Mouse (Mus musculus) hindbrain, embryonic 12.5 days (tissue): ENCODE data around the gene Wbp11. TPM values are rescaled to one million over a fixed set of nuclear protein-coding genes. Genes with fewer than 3 reads are reported as not detected.

ENCODE experiments used
- ATAC-seq: fragments of 200-750 bp; cut with Nextera tagmentation; 2 replicates; pipeline ENCODE4 v1.8.0; 2017; ENCODE audit warnings: moderate TSS enrichment; ENCODE audit not compliant: low FRiP score
- H3K27ac ChIP-seq: fragments of 300-500 bp; sonication (generic); 2 replicates; pipeline ENCODE4 v1.5.1; 2016; ENCODE audit warnings: mild to moderate bottlenecking
- H3K27me3 ChIP-seq: fragments of 300-500 bp; sonication (generic); 2 replicates; pipeline ENCODE4 v1.6.1; 2016; ENCODE audit warnings: mild to moderate bottlenecking
- H3K36me3 ChIP-seq: fragments of 300-500 bp; sonication (generic); 2 replicates; pipeline ENCODE4 v1.6.1; 2016; ENCODE audit warnings: mild to moderate bottlenecking
- H3K4me1 ChIP-seq: fragments of 300-500 bp; sonication (generic); 2 replicates; pipeline ENCODE4 v1.6.1; 2016
- H3K4me2 ChIP-seq: fragments of 300-500 bp; sonication (generic); replicated peaks from 2 replicates; pipeline ENCODE4 v1.6.1; 2016; ENCODE audit warnings: mild to moderate bottlenecking
- H3K4me3 ChIP-seq: fragments of 300-500 bp; sonication (generic); 2 replicates; pipeline ENCODE4 v1.5.1; 2016; ENCODE audit warnings: mild to moderate bottlenecking
- H3K9ac ChIP-seq: fragments of 300-500 bp; sonication (generic); 2 replicates; pipeline ENCODE4 v1.6.1; 2016; ENCODE audit warnings: mild to moderate bottlenecking, moderate library complexity
- H3K9me3 ChIP-seq: fragments of 300-500 bp; sonication (generic); replicated peaks from 2 replicates; pipeline ENCODE4 v1.6.1; 2016; ENCODE audit warnings: mild to moderate bottlenecking
- WGBS: fragments of 180-500 bp; shearing (Covaris S2); methylation state at CpG from one replicate; pipeline ENCODE4 v1.1.7; 2016; 5-methylcytosine and 5-hydroxymethylcytosine counted together
- polyA plus RNA-seq: library from polyadenylated mRNA; unstranded; fragments of >200 nt; fragmentation: Nextera tagmentation; extraction: Ambion mirVana; gene quantifications from 2 replicates; pipeline ENCODE4 v1.2.1, GENCODE M21; 2016

Wbp11 gene
- polyA plus RNA-seq, 1 experiment from 2014 or later: 112 TPM

DNA sequence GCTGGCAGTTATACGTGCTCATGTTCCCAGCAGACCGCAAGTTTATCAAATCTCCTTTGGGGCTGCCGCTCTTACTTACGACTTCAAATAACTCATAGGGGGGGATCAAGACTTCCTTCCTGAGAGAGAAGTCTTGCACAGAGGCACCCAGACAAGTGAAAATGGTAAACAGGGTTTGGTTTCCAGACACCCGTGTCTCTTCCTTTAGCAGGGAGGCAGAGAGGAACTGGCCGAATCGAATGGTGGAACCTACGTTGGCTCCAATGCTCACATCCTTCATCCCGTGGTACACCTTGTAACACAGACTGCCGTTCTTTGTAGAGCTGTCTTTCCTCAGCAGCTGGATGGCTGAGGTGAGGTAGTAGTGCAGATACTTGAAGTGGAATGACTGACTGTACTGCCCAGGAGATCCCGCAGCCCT is 26.3 kb upstream of the Wbp11 start:
- no peak overlapping the region for H3K27ac ChIP-seq
- peaks cover 5% of the 10 kb centered on the region; the same call in 1 of the 2 replicates for H3K4me1 ChIP-seq
- WGBS: 91% methylated on average over 11 of the region's 11 CpGs
- no peak overlapping the region for H3K4me3 ChIP-seq
- H3K27me3 ChIP-seq: no peaks in the 10 kb centered on the region
- H3K4me2 ChIP-seq: no peak overlapping the region
- no peak overlapping the region for H3K9ac ChIP-seq
- ATAC-seq: no peak
- H3K9me3 ChIP-seq: no peaks in the 10 kb centered on the region
- no peaks in the 10 kb centered on the region for H3K36me3 ChIP-seq

DNA sequence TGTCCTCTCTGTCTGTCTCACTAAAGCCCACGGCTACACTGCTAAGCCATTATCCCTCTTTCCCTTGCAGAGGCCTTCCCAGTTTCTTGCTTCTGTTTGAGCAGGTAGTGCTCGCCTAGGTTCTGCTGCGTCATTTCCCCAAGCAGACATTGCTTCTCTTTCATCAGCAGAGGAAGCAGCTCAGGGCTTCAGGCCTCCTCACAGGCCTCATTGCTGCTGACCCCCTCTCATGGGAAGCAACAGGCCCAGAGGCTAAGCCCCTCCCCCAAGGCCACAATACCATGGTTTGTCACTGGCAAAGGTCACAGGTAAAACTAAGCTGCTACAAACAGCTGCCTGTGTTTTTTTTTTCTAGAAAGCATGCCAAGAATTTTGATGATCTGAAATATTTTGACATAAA is 24.7 kb upstream of the Wbp11 start:
- Histone ChIP-seq H3K4me2 (no peak overlapping the region), H3K27me3 (no peaks in the 10 kb centered on the region), H3K9me3 (no peaks in the 10 kb centered on the region), H3K36me3 (no peaks in the 10 kb centered on the region), H3K4me3 (no peak overlapping the region), H3K27ac (no peak overlapping the region), H3K9ac (no peak overlapping the region), H3K4me1 (peaks cover 5% of the 10 kb centered on the region; the same call in 1 of the 2 replicates)
- WGBS: 62% methylated on average over 3 of the region's 3 CpGs
- no peak for ATAC-seq

DNA sequence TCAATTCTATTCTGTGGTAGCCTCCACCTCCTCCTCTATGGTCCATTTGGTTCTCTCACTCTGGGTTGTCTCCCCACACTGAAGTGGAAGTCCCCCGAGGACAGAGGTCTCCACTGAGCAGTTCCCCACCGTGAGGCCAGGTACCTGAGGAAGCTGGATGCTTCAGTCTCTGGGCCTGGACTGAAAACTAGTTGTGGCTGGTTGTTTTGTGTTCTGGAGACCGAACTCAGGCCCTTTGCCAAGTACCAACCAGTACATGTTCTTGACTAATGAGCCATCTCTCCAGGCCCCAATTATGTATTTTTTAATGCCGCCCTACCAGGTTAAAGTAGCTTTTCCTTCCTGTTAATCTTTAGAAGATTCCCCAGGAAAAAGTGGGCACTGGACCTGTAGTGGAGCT is 24.3 kb upstream of the Wbp11 start:
- H3K4me2 ChIP-seq: no peak overlapping the region
- H3K9ac ChIP-seq: no peak overlapping the region
- H3K27me3 ChIP-seq: no peaks in the 10 kb centered on the region
- peaks cover 5% of the 10 kb centered on the region; the same call in 1 of the 2 replicates for H3K4me1 ChIP-seq
- ATAC-seq: no peak
- H3K36me3 ChIP-seq: no peaks in the 10 kb centered on the region
- H3K9me3 ChIP-seq: no peaks in the 10 kb centered on the region
- H3K4me3 ChIP-seq: no peak overlapping the region
- WGBS: 75% methylated on average over 4 of the region's 4 CpGs
- no peak overlapping the region for H3K27ac ChIP-seq

DNA sequence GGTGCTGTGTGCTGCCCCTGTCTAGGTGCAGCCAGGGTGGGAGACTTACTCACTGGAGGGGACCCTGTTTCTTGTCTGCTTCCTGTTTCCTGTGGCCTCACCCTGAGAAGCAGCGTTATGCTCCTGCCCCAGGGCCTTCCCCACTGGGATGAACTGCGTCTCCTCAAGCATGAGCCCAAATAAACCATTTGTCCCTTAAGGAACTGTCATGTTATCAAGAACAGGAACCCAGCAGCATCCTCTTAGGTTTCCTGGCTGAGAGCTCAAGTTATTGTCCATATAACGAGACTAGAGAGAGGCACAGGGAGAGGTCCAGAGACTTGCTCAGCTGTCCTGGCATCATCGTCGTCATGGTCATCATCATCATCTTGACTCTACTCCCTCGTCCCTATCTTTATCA is 22.2 kb upstream of the Wbp11 start:
- Histone ChIP-seq H3K4me2 (no peak overlapping the region), H3K9me3 (no peaks in the 10 kb centered on the region), H3K4me3 (no peak overlapping the region), H3K4me1 (peaks cover 5% of the 10 kb centered on the region; the same call in 1 of the 2 replicates), H3K36me3 (no peaks in the 10 kb centered on the region), H3K9ac (no peak overlapping the region), H3K27ac (no peak overlapping the region), H3K27me3 (no peaks in the 10 kb centered on the region)
- WGBS: 80% methylated on average over 6 of the region's 6 CpGs
- no peak for ATAC-seq

DNA sequence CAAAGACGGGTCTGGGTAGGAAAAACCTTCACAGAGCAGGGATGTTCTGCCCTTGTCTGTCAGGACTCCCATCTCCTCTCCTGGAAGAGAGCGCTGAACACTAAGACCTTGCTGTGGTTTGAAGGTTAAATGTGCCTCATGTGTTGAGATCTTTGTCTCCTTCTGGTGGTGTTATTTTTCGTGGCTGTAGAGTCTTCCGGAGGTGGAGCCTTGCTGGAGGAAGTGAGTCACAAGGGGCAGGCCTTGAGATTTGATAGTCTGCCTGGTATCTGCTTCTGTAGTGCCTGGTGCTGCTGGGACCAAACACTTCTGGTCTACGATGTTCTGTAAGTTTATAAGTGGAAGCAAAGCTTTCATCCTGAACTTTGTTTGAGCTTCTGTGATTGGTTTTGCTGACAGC is 20.9 kb upstream of the Wbp11 start:
- no peak overlapping the region for H3K9ac ChIP-seq
- no peaks in the 10 kb centered on the region for H3K36me3 ChIP-seq
- ATAC-seq: no peak
- no peaks in the 10 kb centered on the region for H3K9me3 ChIP-seq
- no peaks in the 10 kb centered on the region for H3K27me3 ChIP-seq
- no peak overlapping the region for H3K27ac ChIP-seq
- H3K4me1 ChIP-seq: peaks cover 5% of the 10 kb centered on the region; the same call in 1 of the 2 replicates
- no peak overlapping the region for H3K4me3 ChIP-seq
- 89% methylated on average over 5 of the region's 5 CpGs for WGBS
- no peak overlapping the region for H3K4me2 ChIP-seq

DNA sequence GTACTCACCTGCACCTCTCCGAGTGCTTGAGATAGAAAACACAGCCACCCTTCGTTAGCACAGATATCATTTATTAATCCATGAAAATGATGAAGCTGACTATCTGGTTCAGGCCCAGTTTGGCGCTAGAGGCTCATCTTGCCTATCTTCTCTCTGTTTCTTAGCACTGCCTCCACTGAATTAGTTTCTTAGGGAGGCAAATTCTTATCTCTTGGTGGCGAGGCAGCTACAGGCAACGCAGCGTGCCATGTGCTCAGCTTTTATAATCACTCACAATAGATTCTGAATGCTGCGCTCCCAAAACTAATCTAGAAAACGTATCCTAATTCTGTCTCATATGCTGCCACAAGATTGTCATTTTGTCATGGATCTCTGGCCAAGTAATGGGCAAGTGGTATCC is 20.4 kb upstream of the Wbp11 start:
- no peaks in the 10 kb centered on the region for H3K9me3 ChIP-seq
- H3K9ac ChIP-seq: no peak overlapping the region
- ATAC-seq: no peak
- no peak overlapping the region for H3K27ac ChIP-seq
- H3K4me1 ChIP-seq: peaks cover 5% of the 10 kb centered on the region; the same call in 1 of the 2 replicates
- no peaks in the 10 kb centered on the region for H3K36me3 ChIP-seq
- H3K4me2 ChIP-seq: no peak overlapping the region
- H3K4me3 ChIP-seq: no peak overlapping the region
- 90% methylated on average over 8 of the region's 8 CpGs for WGBS
- H3K27me3 ChIP-seq: no peaks in the 10 kb centered on the region

DNA sequence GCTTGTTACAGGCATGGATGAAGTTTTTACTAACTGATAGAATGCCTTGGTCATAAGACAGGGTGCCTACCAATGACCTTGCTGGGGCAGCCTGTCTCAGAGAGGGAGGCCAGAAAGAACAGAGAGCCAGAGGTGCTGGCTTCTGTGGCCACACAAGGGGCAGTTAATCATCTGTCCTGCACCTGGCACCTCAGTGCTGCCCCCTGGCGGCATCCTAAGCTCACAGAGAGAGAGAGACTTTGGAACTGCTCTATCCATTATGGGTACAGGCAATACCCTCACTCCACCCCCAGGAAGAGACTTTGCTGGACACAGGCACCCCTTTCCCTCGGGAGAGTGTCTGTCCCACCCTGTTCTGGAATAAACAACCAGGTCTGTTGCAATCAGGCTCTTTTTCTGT is 19.8 kb upstream of the Wbp11 start:
- Histone ChIP-seq H3K27me3 (no peaks in the 10 kb centered on the region), H3K27ac (no peak overlapping the region), H3K4me1 (peaks cover 3% of the 10 kb centered on the region; the same call in 1 of the 2 replicates), H3K36me3 (no peaks in the 10 kb centered on the region), H3K9ac (no peak overlapping the region), H3K9me3 (no peaks in the 10 kb centered on the region), H3K4me2 (no peak overlapping the region), H3K4me3 (no peak overlapping the region)
- ATAC-seq: no peak
- WGBS: 28% methylated on average over 2 of the region's 2 CpGs

DNA sequence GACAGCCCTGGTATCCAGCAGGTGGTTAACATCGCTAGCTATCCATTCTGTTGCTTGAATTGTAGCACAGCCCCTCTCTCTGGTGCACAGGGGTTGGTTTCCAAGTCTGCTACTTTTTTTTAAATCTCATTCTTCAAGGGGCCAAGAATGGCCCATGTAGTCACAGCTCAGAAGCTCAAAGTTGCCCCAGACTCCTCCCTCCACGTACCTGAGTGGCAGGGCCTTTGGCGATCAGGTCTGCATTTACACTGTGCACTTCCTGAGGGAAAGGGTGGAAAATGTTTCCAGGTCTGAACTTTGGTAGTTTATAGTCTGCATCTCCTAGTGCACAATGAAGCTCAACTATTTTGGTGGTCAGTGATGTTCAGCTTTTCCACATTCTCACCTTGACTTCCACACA is 19.2 kb upstream of the Wbp11 start:
- H3K4me3 ChIP-seq: no peak overlapping the region
- H3K27ac ChIP-seq: no peak overlapping the region
- H3K9ac ChIP-seq: no peak overlapping the region
- no peaks in the 10 kb centered on the region for H3K9me3 ChIP-seq
- peaks cover under 1% of the 10 kb centered on the region; the same call in 1 of the 2 replicates for H3K4me1 ChIP-seq
- 90% methylated on average over 3 of the region's 3 CpGs for WGBS
- no peaks in the 10 kb centered on the region for H3K36me3 ChIP-seq
- no peak overlapping the region for H3K4me2 ChIP-seq
- H3K27me3 ChIP-seq: no peaks in the 10 kb centered on the region
- no peak for ATAC-seq

DNA sequence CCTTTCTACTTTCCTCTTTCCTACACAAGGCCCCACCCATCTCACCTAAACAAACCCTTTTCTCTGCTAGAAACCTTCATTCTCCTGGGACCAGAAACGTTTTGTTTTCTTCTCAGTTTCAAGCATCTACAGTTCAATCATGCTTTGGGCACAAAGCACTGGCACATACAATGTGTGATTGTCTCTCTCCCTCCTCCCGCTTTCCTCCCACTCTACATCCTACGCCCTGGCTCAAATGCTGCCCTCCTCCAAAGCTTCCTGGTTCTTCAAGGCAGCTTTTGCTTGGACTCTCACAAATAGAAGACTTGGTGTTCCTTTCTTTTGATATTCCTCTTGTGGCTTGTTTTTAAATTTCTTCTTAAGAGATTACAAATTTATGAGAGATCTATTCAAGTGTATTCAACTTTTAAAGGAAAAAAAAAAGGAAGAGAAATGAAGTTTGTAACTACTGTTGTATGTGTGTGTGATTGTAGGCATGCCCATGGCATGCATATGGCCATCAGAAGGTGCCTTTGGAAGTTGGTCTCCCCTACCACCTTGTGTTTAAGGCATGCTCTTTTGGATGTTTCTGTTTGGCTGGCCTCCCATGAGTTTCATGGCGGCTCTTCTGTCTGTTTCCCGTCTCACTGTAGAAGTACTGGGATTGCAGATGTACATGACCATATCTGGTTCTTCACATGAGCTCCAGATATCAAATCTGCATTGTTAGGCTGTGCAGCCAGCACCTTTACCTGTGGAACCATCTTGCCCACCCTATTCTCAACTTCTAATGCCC is 17.9 kb upstream of the Wbp11 start:
- Histone ChIP-seq H3K36me3 (no peaks in the 10 kb centered on the region), H3K9ac (no peak overlapping the region), H3K27ac (no peak overlapping the region), H3K27me3 (no peaks in the 10 kb centered on the region), H3K4me2 (no peak overlapping the region), H3K4me3 (no peak overlapping the region), H3K4me1 (no peaks in the 10 kb centered on the region), H3K9me3 (no peaks in the 10 kb centered on the region)
- 66% methylated on average over 5 of the region's 5 CpGs for WGBS
- no peak for ATAC-seq

DNA sequence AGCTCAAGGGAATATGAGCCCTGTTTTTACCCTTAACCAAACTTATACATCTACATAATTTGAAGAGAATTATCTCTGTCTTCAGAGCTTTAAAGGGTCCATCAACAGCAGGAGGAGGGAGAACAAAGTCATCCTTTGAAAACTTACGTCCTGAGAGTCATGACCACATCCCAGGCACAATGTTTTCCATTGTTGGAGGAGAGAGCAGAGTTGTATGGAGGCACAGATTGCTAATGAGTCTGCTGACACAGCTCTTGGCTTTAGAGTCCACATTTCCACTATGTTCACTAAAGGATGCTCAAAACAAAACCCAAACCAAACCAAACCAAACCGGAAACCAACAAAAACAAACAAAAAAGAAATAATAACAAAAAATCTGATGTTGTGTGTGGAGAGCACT is 16.9 kb upstream of the Wbp11 start:
- H3K27ac ChIP-seq: no peak overlapping the region
- H3K9me3 ChIP-seq: no peaks in the 10 kb centered on the region
- H3K4me2 ChIP-seq: no peak overlapping the region
- ATAC-seq: no peak
- H3K9ac ChIP-seq: no peak overlapping the region
- H3K4me1 ChIP-seq: no peaks in the 10 kb centered on the region
- H3K36me3 ChIP-seq: no peaks in the 10 kb centered on the region
- H3K27me3 ChIP-seq: no peaks in the 10 kb centered on the region
- H3K4me3 ChIP-seq: no peak overlapping the region
- WGBS: 53% methylated on average over 2 of the region's 2 CpGs

DNA sequence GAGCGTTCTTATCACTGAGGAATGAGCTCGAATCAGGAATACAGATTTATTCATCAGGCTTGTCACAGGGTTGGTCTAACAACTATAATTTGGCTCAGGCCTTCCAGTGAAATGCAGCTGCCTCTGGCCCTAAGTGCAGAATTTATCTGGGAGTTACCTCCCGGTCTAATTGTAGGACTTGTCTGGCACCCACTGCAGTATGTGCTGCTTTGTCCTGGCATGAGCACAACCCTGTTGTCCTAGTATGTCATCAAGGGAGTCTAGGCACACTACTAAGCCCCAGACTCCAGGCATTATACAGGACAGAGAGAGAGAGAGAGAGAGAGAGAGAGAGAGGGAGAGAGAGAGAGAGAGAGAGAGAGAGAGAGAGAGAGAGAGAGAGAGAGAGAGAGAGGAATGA is 9.3 kb upstream of the Wbp11 start:
- no peaks in the 10 kb centered on the region for H3K4me1 ChIP-seq
- no peak overlapping the region for H3K9ac ChIP-seq
- no peaks in the 10 kb centered on the region for H3K27me3 ChIP-seq
- H3K9me3 ChIP-seq: no peaks in the 10 kb centered on the region
- no peak overlapping the region for H3K4me3 ChIP-seq
- H3K36me3 ChIP-seq: no peaks in the 10 kb centered on the region
- no peak overlapping the region for H3K4me2 ChIP-seq
- H3K27ac ChIP-seq: no peak overlapping the region
- ATAC-seq: no peak
- WGBS: 86% methylated on average over 3 of the region's 3 CpGs

DNA sequence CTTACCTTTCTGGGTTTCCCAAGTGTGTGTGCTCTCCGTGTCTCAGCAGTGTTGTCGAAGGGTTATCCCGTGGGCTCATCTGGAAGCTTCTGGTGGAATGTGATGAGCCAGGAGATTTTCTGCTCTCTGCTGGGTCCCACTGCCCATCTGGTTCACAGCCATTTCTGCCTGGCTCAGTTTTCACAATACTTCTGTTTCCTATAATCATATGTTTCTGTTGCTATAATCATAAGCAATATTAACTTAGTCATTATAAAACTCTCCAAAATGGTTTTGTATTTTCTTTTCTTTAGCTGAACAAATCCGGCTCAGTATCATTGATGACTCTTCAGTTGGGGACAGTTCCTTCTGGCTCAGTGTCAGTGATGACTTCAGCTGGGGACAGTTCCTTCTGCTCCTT is 7.3 kb upstream of the Wbp11 start, which contains the start of gene Smco3:
TSS of gene Smco3 (minus strand) at position 101 of the 400 bp plus-strand sequence.
- H3K4me2 ChIP-seq: no peak within 1 kb of the TSS
- H3K4me3 ChIP-seq: no peak within 1 kb of the TSS
- no peaks in the 10 kb centered on the region for H3K9me3 ChIP-seq
- H3K27me3 ChIP-seq: peaks cover 4% of the 10 kb centered on the region
- H3K36me3 ChIP-seq: no peaks in the 10 kb centered on the region
- no peak within 1 kb of the TSS for H3K9ac ChIP-seq
- no peak within 1 kb of the TSS for H3K27ac ChIP-seq
- ATAC-seq: no peak
- H3K4me1 ChIP-seq: no peaks in the 10 kb centered on the region
- 63% methylated on average over 4 of the region's 4 CpGs for WGBS

DNA sequence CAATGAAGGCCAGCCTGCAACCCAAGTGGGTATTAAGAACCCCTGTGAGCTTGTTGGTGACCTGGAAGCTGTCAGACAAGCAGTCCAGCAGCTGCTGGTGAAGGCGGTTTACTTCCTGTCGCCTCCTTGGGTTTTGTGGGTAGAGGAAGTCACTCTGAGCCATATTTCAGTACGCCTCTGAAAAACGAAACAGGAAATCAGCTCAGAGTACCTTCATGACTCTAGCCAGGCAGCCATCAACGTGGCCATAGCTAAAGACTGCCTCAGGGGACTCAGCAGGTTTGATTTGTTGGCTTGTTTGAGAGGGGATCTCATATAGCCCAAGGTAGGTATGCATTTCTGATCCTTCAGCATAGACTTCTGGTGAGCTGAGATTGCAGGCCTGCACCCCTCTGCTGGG is 3.7 kb upstream of the Wbp11 start:
- peaks cover 9% of the 10 kb centered on the region for H3K4me1 ChIP-seq
- H3K9me3 ChIP-seq: no peaks in the 10 kb centered on the region
- H3K27me3 ChIP-seq: peaks cover 4% of the 10 kb centered on the region
- H3K4me3 ChIP-seq: no peak overlapping the region
- H3K36me3 ChIP-seq: no peaks in the 10 kb centered on the region
- WGBS: 72% methylated on average over 5 of the region's 5 CpGs
- H3K27ac ChIP-seq: no peak overlapping the region
- H3K9ac ChIP-seq: no peak overlapping the region
- no peak overlapping the region for H3K4me2 ChIP-seq
- ATAC-seq: no peak
